Mouse (Mus musculus) c-Kit-negative CD71-positive TER-119-positive erythroid progenitor cells, embryonic 14.5 days (primary cell): Measurements from ENCODE around the gene Rasgrp2.

ENCODE experiments used
- DNase-seq: peaks from one replicate; pipeline ENCODE4 v3.0.0-alpha.2; 2013; ENCODE audit warnings: low read depth, low spot score

Gene Rasgrp2

DNA sequence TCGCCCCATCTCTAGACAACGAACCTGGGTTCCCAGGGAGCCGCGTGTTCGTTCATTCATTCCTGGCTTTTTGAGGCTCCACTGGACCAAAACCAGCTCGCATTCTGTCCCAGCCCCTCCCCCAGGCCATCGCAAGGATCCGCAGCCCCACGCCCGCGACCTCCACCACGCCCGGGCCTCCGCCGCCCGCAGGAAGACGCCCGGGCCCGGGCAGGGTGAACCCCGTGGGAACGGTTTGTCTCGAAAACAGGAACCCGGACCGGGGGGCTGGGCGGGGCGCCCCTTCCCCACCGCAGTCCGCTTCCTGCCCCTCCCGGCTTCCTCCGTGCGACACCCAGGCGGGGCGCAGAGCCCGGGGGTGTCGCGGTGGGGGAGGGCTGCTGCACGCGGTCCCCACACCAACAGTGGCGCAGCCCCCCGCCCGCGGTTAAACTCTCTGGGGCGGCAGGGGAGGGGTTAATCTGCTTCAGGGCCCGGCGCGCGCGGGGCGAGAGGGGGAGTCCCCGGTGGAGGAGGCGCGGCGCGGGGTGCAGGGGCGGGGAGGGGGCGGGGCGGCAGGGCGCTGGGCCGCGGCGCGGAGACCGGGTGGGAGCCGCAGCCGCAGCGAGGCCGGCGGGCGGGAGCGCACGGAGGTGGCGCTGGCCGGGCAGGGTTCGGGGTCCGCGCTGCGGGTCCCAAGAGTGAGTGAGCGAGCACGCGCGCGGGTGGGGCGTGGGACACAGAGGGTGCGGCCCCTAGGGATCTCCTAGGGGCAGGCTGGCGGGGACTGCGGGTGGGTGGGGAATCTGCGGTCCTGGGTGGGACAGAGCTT lies at the start of gene Rasgrp2:
Gene Rasgrp2 (plus strand): TSS at position 56 of the 811 bp plus-strand sequence.
- DNase-seq = no peak

DNA sequence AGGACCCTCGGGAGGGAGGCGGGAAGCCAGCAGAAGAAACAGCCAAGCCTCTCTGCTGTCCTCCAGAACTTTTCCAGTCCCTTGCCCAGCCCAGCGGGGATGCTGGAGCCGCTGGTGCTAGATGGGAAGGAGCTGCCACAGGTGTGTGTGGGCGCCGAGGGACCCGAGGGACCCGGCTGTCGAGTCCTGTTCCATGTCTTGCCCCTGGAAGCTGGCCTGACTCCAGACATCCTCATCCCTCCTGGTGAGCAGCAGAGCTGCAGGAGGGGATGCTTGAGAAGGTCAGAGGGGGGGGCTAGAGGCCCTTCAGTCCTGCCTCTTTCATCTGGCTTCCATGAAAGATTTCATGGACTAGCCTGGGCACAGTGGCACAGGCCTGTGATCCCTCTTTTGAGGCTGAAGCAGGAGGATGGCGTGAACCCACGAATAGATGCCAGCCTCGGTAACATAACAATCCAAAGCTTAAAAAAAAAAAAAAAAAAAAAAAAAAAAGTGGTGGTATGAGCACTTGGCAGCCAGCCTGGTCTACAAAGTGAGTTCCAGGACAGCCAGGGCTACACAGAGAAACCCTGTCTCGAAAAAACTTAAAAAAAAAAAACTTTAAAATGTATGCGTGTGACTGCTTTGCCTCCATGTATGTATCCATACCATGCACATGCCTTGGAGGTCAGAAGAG lies 47.6 kb upstream of the Rasgrp2 start:
- DNase-seq = no peak

DNA sequence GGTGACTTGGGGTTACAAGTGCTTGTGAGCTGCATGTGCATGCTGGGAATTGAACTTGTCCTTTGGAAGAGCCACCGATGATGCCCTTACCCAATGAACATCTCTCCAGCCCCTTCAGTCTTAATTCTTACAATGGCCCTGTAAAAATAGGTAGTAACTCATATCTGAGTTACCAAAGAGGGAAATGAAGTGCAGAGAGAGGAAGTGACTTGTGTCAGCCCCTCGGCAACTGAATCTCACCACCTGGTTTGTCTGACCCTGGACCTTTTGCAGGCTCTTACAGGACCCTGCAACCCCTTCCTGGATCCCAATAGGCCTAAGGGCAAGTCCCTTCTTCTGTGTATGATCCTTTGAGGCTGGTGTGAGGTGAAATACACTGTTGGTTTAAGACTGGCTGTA lies 47.0 kb upstream of the Rasgrp2 start:
- DNase-seq = no peak

DNA sequence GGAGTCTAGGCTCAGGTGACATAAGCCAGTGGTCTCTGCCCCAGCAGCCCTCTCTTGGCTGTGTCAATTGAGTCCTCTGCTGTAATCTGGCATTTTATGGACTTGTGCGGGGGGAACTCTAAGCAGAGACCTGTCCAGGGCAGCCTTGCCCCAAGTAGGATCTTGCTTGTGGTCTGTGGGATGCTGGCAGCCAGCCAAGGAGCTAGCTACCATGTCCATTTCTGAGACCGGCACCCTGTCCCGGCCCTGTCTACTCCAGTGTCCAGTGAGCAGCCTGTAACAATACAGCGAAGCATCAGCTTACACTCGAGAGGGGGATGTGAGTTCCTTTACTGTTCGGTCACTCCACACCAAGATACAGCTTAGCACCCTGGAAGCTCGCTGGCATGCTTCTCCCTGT lies 45.1 kb upstream of the Rasgrp2 start:
- DNase-seq = no peak

DNA sequence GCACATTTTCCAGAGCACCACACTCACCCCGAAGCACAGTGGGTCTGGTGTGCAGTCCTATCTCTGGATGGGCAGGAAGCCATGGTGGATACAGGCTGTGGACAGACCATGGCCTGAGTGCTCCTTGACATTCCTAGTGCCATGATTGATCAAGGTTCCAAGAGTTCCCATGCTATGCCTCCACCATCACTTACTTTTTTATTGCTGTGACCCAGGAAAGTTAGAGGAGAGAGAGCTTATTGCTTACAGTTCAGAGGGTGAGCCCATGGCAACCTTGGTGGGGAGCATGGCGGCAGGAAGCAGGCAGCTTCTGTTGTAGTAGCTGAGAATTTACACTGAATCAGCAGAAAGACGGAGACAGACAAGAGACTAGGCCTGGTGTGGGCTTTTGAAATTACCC lies 37.8 kb upstream of the Rasgrp2 start:
- no peak for DNase-seq

DNA sequence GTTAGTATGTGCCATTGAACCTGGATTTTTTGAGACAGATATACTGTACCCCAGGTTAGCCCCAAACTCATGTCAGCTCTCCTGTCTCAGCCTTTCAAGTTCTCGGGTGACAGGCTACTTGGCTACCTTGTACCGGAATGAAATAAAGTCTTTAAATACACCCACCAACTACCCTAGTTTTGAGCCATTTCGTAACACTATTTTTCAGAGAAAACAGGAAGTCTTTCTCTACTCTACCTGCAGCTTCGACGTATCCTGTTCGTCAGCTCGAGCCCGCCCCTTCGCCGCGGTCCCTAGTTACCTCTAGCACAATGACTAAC lies 36.1 kb upstream of the Rasgrp2 start:
- DNase-seq = no peak

DNA sequence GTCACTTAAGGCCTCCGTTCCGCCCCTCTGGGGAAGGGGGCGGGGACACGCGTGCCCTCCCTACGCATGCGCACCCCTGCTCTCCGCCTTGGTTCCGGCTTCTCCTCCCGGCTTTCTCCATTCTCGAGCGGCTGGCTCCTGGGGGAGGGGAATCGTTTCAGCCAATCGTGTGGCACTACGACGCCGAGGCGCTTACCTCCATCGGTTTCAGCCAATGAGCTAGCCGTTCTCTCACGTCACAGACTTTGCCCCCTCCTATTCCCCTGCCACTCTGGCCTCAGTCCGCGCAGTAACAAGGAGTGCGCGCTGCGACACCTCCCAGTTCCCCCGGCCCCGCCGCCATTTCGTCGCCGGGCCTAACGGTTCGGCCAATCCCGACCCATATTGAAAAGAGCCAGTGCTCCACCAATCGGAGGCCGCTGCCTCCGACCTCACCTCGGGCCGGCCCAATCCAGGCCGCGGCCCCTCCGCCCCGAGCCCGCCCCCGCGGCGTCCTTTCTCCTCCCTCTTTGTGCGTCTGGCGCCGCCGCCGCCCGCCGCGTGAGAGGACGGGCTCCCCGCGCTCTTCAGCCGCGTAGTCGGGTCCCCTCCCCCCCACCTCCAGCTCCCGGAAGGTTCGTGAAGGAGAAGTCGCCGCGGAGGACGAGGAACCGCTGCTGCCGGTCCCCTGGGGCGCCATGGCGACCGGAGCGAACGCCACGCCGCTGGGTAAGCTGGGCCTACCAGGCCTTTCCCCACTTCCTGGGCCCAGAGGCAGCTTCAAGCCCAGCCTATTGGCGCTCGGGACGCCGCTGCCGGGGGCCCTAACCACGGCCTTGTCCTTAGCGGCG lies 35.5 kb upstream of the Rasgrp2 start, which contains the start of gene Sf1:
Gene Sf1 (plus strand): TSS at position 280 of the 830 bp plus-strand sequence.
- DNase-seq = peak; percentile 99

DNA sequence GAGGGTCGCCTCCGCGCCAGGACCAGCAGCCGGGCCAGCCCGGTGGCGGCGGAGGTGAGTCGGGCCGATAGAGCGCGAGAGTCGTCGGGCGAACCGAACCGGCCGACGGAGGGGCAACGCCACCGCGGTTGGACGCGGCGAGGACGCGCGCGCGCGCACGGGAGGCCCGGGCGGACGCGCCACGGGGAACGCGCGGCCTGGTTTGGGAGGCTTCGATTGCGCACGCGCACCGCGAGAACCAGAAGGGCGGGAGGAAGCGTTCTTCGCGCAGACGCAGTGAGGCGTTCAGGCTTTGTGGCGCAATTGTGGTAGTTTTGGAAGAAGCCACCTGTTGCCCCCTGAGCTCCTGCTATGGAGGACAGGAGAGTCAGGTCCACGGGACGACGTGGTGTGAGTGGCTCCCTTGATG lies 34.8 kb upstream of the Rasgrp2 start:
- DNase-seq = peak; percentile 85

DNA sequence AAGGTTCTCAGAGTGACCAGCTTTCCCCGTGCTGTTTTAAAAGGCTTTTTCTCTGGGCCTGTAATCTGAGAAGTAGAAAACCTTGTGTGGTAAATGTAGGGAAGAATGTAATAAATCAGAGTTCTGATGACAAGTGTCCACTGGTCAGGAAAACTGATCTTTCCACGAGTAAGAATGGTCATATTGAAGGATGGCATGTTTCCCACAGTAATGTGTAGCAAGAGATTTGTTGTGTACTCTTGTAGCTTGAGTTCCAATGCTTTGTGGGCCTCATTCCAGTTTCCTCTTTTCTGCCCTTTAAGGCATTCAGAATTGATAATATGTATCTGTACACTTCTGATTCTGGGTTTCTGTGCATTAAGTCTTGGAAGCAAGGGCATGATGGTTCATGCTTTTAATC lies 34.3 kb upstream of the Rasgrp2 start:
- DNase-seq = no peak

DNA sequence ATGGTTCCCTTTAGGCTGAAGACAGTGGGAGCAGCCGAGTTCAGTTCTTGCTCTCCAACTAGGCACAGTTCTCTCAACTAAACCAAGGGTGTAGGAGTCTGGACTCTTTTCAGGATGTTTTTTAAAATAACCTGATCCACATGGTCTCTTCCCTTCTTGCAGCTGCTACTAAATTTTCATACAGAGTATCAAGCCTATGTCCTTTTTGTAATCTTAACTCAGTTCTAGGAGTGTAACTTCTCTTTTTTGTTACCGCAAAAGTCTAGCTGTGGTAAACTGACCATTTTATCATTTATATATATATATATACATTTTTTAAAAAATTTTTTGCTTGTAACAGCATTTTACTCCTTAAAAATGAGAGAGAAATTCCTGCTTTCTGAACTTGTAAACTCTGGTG lies 29.0 kb upstream of the Rasgrp2 start:
- no peak for DNase-seq

DNA sequence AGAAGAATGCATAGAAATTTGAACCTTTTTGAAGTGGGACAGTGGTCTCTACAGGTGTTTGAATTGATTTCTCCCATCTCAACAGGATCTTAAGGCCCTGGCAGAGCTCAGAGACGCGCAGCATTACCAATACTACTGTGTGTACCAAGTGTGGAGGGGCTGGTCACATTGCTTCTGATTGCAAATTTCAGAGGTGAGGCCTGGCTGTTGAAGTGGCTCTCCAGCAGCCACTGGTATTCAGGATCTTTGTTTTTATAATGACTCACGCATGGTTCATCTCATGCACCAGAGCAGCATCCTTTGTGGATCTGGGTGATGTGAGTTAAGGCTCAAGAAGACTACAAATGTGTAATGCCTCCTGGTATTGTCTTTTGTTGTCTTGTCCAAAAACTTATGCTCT lies 26.7 kb upstream of the Rasgrp2 start:
- no peak for DNase-seq

DNA sequence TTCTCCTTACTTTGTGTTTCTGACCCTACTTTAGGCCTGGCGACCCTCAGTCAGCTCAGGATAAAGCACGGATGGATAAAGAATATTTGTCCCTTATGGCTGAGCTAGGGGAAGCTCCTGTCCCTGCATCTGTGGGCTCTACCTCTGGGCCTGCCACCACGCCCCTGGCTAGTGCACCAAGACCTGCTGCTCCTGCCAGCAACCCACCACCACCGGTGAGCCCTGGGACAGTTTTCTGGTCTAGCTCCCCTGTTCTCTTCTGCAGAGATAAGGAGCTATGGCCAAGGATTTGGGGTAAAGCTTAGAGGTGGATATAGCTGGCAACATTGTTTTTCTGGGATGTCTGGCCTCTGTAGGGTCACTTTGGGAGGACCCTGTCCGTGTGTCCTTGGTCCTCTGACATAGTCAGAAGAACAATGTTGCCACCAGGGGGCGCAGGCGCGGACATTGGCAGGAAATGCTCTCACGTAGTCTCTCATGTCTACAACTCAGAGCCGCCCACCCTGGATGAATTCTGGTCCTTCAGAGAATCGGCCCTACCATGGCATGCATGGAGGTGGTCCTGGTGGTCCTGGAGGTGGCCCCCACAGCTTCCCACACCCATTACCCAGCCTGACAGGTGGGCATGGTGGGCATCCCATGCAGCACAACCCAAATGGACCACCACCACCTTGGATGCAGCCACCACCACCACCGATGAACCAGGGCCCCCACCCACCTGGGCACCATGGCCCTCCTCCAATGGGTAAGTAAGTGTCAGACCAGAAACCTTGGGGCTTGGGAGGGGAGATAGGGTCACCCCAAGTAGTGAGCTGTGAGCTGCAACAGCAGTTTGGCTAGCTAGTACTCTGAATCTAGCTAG lies 25.4 kb upstream of the Rasgrp2 start:
- DNase-seq = peak; percentile 48

DNA sequence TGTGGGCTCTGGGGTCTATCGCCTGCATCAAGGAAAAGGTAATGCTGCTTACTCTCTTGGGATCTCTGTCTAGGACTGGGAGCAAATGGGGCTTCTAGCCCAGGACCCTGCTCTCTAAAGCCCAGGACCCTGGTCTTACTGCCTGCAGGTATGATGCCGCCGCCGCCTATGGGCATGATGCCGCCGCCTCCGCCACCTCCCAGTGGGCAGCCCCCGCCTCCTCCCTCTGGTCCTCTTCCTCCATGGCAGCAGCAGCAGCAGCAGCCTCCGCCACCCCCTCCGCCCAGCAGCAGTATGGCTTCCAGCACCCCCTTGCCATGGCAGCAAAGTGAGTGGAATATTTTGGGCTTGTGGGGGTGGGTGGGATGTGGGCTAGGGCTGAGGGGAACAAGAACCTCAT lies 24.6 kb upstream of the Rasgrp2 start:
- DNase-seq = no peak

DNA sequence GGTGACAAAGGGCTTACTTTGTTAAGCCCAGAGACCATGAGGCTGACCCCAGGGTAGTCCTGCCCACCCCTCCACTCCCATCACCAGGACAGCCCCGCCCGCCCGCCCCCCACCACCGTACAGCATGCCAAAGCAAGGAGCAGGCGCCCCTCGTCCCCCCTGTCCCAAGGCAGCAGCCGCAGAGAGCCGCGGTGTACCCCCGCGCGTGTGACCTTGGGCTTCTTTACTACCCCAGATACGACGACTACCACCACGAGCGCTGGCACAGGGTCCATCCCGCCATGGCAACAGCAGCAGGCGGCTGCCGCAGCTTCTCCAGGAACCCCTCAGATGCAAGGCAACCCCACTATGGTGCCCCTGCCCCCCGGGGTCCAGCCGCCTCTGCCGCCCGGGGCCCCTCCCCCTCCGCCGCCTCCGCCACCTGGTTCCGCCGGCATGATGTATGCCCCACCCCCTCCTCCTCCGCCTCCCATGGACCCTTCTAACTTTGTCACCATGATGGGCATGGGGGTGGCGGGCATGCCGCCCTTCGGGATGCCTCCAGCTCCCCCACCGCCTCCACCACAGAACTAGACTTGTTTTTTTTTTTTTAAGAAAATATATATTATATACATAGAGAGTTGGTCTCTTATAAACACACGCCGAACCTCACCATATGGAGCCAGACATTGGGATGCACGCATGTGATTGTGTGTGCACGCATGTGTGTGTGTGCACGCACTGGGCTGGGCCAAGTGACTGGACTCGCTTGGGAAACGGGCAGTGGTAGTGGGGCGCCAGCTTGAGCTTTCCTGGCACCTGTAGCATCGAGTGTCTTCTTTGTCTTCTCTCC lies 23.5 kb upstream of the Rasgrp2 start:
- DNase-seq = no peak

DNA sequence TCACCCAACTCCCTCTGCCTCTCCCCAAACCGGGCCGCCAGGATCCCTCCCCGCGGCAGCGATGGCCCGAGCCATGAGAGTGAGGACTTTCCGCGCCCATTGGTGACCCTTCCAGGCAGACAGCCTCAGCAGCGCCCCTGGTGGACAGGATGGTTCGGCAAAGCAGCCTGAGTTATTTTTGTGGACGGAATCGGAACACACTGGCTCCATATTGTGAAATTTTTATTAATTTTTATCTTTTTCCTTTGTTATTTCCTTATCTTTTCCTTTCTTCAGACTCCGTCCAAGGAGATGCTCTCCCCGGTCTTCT lies 22.9 kb upstream of the Rasgrp2 start:
- no peak for DNase-seq

DNA sequence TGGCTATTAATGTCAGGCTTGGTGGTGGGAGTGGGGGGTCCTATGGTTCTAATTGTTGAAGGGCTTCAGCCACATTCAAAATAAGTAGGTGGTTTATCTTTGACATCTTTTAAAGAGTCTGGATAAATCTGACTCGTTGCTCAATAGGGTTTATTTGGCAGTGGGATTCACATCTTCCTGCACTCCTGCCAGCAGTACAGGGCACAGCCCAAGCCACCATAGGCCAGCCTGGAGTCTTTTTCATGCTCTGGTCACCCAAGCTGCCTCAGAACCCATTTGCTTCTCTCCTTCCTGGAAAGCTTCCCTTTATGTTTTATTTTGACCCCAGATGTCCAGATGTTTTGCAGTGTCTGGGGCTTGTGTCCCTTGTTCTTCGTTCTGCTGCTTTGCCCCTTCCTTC lies 22.5 kb upstream of the Rasgrp2 start:
- no peak for DNase-seq

DNA sequence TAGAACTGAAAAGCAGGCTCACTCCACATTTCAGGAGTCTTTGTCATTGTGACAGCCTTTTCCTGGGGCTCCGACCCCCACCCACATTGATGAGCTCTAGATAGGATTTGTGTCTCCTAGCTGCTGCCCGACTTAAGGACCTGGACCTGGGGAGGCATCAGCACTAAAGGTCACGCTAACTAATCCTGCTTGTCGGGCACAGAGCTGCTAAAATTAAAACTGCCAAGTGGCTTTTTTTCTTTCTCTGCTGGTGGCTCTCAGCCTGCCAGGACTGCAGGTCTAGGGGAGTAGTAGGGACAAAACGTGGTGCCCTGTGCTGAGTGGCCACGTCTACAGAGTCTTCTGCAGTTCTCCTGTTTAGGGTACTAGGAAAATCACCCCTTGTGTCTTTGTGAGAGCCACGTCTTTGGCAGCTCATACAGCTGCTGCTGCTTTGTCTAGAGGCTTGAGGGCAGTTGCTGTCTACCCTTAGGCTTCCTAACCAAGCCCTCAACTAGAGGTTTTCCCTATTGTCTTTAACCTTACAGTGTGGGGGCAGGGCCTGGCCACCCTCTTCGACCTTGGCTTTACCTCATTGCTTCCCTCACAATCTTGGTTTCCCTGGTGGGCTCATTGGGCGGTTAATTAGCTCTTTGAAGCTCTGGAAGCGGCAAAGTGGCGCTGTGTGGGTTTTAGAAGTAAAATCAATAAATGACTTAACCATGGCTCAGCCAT lies 21.7 kb upstream of the Rasgrp2 start:
- DNase-seq = no peak

DNA sequence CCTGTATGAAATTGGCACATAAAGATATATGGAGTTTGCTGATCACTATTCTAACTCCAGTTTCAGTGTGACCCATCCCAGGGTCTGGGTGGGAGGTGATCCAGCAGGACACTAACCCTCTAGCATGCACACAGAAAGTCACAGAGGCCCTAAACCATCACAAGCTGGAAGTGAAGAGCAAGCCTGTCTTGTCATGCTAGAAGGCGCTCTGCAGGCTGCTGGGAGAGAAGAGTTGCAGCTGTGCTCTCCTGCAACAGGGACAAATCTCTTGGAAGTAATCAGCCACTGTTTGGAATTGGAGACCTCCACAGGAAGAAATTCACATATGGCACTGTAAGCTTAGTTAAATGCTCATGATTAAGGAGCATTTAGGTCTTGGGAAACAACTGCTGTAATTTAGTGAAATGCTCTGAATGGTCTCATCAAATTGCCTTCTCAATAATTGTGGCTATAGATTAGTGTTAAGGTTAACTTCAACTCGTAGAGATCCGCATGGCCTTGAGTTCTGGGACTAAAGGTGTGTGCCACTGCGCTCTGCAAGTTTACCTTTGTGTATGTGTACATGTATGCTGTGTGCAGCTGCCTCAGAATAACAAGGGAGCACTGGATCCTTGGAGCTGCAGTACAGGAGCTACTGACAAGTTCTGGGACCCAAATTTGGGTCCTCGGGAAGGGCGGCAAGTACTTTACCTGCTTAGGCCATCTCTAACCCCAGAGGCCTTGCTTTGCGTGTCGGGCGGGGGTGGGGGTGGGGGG lies 18.6 kb upstream of the Rasgrp2 start:
- no peak for DNase-seq

DNA sequence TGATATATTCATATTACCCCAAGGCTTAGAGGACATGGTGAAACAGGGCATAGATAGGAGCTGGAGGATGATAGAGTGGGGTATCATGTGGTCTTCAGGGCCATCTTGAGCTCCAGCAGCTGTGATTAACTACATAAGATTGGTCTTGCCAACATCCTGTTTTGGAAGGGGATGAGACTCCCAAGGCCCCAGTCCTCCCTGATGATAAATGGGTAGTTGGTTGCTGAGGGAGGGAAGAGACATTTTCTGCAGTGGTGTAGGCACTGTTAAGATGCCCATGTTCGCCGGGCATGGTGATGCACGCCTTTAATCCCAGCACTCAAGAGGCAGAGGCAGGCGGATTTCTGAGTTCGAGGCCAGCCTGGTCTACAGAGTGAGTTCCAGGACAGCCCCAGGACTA lies 17.9 kb upstream of the Rasgrp2 start:
- no peak for DNase-seq
